ENCODE assay signal across 9 mouse cellular contexts in the genomic region with DNA sequence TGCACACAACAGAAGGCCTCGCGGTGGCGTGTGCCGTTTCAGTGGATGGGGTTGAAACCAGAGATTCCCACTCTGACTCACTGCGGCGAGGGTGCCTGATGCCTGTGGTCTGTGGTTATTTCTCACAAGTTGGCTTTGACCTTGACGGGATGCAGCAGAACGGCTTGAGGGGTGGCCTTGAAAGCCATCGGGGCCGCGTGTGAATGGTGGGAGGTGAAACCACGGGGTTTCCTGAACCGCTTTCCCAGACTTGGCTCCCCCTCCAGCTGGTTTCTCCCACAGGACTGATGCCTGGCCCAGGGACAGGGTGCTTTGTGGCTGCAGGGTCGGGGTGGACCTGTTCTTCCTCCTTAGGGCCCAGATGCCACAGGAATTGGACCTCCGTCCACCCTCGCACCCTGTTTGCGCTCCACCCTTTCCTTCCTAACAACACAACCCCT. TPM values are rescaled to one million over a fixed set of nuclear protein-coding genes. Genes with fewer than 3 reads are reported as not detected.
A peak's percentile ranks its signal among the peaks of the same experiment; 100 is the strongest.
DNase-seq lines count a peak whose midpoint lies in the region; ATAC-seq and TF ChIP-seq lines count a peak whose summit lies in the region.
"Had no signal": no experiment of that assay in that cellular context is flagged by ENCODE, and none has a peak within 500 bp of the region (broad histone marks: within the 10 kb centered on the region; RNA-seq: fewer than 3 reads in every experiment).

No protein-coding gene starts in this region.

- 0 out of 2 replicates have a peak, but pooled peaks have one; percentile 1 for TF ChIP-seq CTCF in stomach, postnatal 0 days (IDR thresholded peaks at IDR 0.05; ENCODE audit: low read depth)

- H3K9ac ChIP-seq in stomach, postnatal 0 days (ENCODE audit: low read length): no peak overlapping the region
- H3K9ac ChIP-seq in hindbrain, embryonic 13.5 days: no peak overlapping the region

- no peak overlapping the region for H3K4me3 ChIP-seq in brown adipose tissue, adult 24 weeks (ENCODE audit: insufficient read depth, low read depth, low read length)
- no peak overlapping the region for H3K4me3 ChIP-seq in stomach, postnatal 0 days (ENCODE audit: low read depth, low read length)
- no peak overlapping the region for H3K4me3 ChIP-seq in hindbrain, embryonic 13.5 days

- no peak for ATAC-seq in stomach, postnatal 0 days (ENCODE audit: low FRiP score, low TSS enrichment)
- ATAC-seq in hindbrain, embryonic 13.5 days (ENCODE audit: low FRiP score): no peak

- H3K27me3 ChIP-seq in stomach, postnatal 0 days (ENCODE audit: control insufficient read depth, insufficient read depth, low read length): no peaks in the 10 kb centered on the region
- H3K27me3 ChIP-seq in hindbrain, embryonic 13.5 days: peaks cover 32% of the 10 kb centered on the region; the same call in 1 of the 2 replicates

- no peak overlapping the region for H3K4me2 ChIP-seq in stomach, postnatal 0 days (replicated peaks; ENCODE audit: low read depth)
- H3K4me2 ChIP-seq in hindbrain, embryonic 13.5 days: no peak overlapping the region

- intact Hi-C loops in left cerebral cortex, postnatal 10 days (cut with DNase I): no loop called here

- no peaks in the 10 kb centered on the region for H3K9me3 ChIP-seq in stomach, postnatal 0 days (ENCODE audit: control insufficient read depth, low read length)
- no peaks in the 10 kb centered on the region for H3K9me3 ChIP-seq in hindbrain, embryonic 13.5 days

- WGBS in stomach, postnatal 0 days: 60% methylated on average over 17 of the region's 17 CpGs
- WGBS in hindbrain, embryonic 13.5 days: 73% methylated on average over 17 of the region's 17 CpGs

- DNase-seq in lung, adult 18-20 months: peak; percentile 57 to 74
- DNase-seq in lung, postnatal 14 days: no peak
- DNase-seq in kidney, postnatal 25 days: peak; percentile 57 to 84
- no peak for DNase-seq in stomach, postnatal 0 days (ENCODE audit: low spot score)
- no peak for DNase-seq in thymus, postnatal 36 days
- no peak for DNase-seq in left cerebral cortex, postnatal 10 days (ENCODE audit: extremely low spot score in 1 of 2, low spot score in 2 of 2)

- H3K4me1 ChIP-seq in brown adipose tissue, adult 24 weeks (ENCODE audit: control insufficient read depth, insufficient read depth, insufficient read length, low read length): peaks cover 33% of the 10 kb centered on the region
- H3K4me1 ChIP-seq in stomach, postnatal 0 days (replicated peaks; ENCODE audit: control insufficient read depth, insufficient read depth): peaks cover 18% of the 10 kb centered on the region
- peaks cover 5% of the 10 kb centered on the region for H3K4me1 ChIP-seq in hindbrain, embryonic 13.5 days (replicated peaks)

- no peak for TF ChIP-seq EP300 in stomach, postnatal 0 days (optimal IDR thresholded peaks at IDR 0.05)

- peak overlapping the region; percentile 5; the same call in 1 of the 2 replicates for H3K27ac ChIP-seq in brown adipose tissue, adult 24 weeks (replicated peaks; ENCODE audit: low read depth, low read length)
- peak overlapping the region; percentile 67 for H3K27ac ChIP-seq in stomach, postnatal 0 days (replicated peaks)
- H3K27ac ChIP-seq in hindbrain, embryonic 13.5 days: no peak overlapping the region

- no peaks in the 10 kb centered on the region for H3K36me3 ChIP-seq in stomach, postnatal 0 days (ENCODE audit: control insufficient read depth, insufficient read depth, low read length)
- no peaks in the 10 kb centered on the region for H3K36me3 ChIP-seq in hindbrain, embryonic 13.5 days

RNA-seq across cellular contexts. Expression of a gene that starts 10.8 kb away (rescaled TPM):
- 9.7 and 10.1 TPM in 2 replicates for polyA plus RNA-seq in brown adipose tissue, adult 24 weeks (2012; ENCODE audit: insufficient read depth, insufficient read length, missing spikeins)
- polyA plus RNA-seq in stomach, postnatal 0 days (2015; fragmentation: Nextera tagmentation; extraction: Ambion mirVana): 1.9 and 2.4 TPM in 2 replicates
- 0.09 TPM in 2 replicates for polyA plus RNA-seq in hindbrain, embryonic 13.5 days (2015; fragmentation: Nextera tagmentation; extraction: Ambion mirVana)
- 1 to 10 TPM; 1.7 to 1.8 TPM for total RNA-seq in left cerebral cortex, postnatal 10 days (2021)
- polyA plus RNA-seq: embryonic facial prominence, embryonic 11.5 days had no signal

RNA-seq across cellular contexts. Expression of a gene that starts 34.2 kb away (rescaled TPM):
- polyA plus RNA-seq in brown adipose tissue, adult 24 weeks (2012; ENCODE audit: insufficient read depth, insufficient read length, missing spikeins): 16.2 and 17.1 TPM in 2 replicates
- 35.4 and 39.3 TPM in 2 replicates for polyA plus RNA-seq in stomach, postnatal 0 days (2015; fragmentation: Nextera tagmentation; extraction: Ambion mirVana)
- polyA plus RNA-seq in hindbrain, embryonic 13.5 days (2015; fragmentation: Nextera tagmentation; extraction: Ambion mirVana): 117 and 122 TPM in 2 replicates
- total RNA-seq in left cerebral cortex, postnatal 10 days (2021): 10 to 100 TPM; 73.1 to 76.5 TPM

RNA-seq across cellular contexts. Expression of a gene that starts 36.6 kb away (rescaled TPM):
- polyA plus RNA-seq in brown adipose tissue, adult 24 weeks (2012; ENCODE audit: insufficient read depth, insufficient read length, missing spikeins): 11.1 and 26.4 TPM in 2 replicates
- polyA plus RNA-seq in stomach, postnatal 0 days (2015; fragmentation: Nextera tagmentation; extraction: Ambion mirVana): 12.4 and 12.8 TPM in 2 replicates
- polyA plus RNA-seq in hindbrain, embryonic 13.5 days (2015; fragmentation: Nextera tagmentation; extraction: Ambion mirVana): 16.9 and 17.6 TPM in 2 replicates
- 10 to 100 TPM; 12.5 to 13.7 TPM for total RNA-seq in left cerebral cortex, postnatal 10 days (2021)

RNA-seq across cellular contexts. Expression of a gene that starts 51.8 kb away (rescaled TPM):
- polyA plus RNA-seq in brown adipose tissue, adult 24 weeks (2012; ENCODE audit: insufficient read depth, insufficient read length, missing spikeins): not detected in 2 replicates
- 0.44 and 0.67 TPM in 2 replicates for polyA plus RNA-seq in stomach, postnatal 0 days (2015; fragmentation: Nextera tagmentation; extraction: Ambion mirVana)
- polyA plus RNA-seq in hindbrain, embryonic 13.5 days (2015; fragmentation: Nextera tagmentation; extraction: Ambion mirVana): 5.5 and 5.6 TPM in 2 replicates
- total RNA-seq in left cerebral cortex, postnatal 10 days (2021): 100 to 1,000 TPM; 157 to 158 TPM

RNA-seq across cellular contexts. Expression of a gene that starts 52.8 kb away (rescaled TPM):
- 30.2 and 32.3 TPM in 2 replicates for polyA plus RNA-seq in brown adipose tissue, adult 24 weeks (2012; ENCODE audit: insufficient read depth, insufficient read length, missing spikeins)
- polyA plus RNA-seq in stomach, postnatal 0 days (2015; fragmentation: Nextera tagmentation; extraction: Ambion mirVana): 16.5 and 18.7 TPM in 2 replicates
- polyA plus RNA-seq in hindbrain, embryonic 13.5 days (2015; fragmentation: Nextera tagmentation; extraction: Ambion mirVana): 21.7 and 22.7 TPM in 2 replicates
- total RNA-seq in left cerebral cortex, postnatal 10 days (2021): 10 to 100 TPM; 31.4 to 36.7 TPM

Comparison
In these comparisons a context has a peak if more than half of its experiments do, and no peak if none do; other contexts are left out.
1. DNase-seq: peak in lung, adult 18-20 months (2 of 2) and kidney, postnatal 25 days (2 of 2); none in lung, postnatal 14 days (single experiment), stomach, postnatal 0 days (single experiment), thymus, postnatal 36 days (0 of 2) and left cerebral cortex, postnatal 10 days (0 of 2).